Mouse (Mus musculus) retina, postnatal 1 day (tissue): Measurements from ENCODE around the gene Fgfr3.

Experiments used
- DNase-seq: peaks from one replicate; pipeline ENCODE4 v3.0.0-alpha.2; 2012

The Fgfr3 gene

GRCm38 (mm10) chr5:33733837-33734236 is 12.4 kb downstream of the Fgfr3 start:
- DNase-seq, result no peak

GRCm38 (mm10) chr5:33735412-33736092 is 14.1 kb downstream of the Fgfr3 start:
- no peak for DNase-seq

DNA sequence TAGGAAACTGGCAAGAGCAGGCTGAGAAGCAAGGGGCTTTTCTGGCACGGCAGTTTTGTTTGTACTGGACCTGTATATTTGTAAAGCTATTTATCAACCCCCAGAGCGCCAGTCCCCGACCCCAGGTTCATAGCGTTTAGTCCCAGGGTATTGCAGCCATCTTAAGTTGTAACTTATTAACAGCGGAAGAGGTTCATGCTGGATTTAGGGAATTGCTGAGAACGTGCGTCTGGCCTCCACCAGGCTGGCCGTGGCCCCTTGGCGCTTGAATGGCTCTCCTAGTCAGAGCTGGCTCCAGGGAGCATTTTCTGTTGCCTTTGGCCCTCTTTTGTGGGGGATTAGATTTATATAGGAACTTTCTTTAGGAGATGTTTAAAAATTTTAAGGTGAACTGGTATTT is 14.8 kb downstream of the Fgfr3 start:
- no peak for DNase-seq

DNA sequence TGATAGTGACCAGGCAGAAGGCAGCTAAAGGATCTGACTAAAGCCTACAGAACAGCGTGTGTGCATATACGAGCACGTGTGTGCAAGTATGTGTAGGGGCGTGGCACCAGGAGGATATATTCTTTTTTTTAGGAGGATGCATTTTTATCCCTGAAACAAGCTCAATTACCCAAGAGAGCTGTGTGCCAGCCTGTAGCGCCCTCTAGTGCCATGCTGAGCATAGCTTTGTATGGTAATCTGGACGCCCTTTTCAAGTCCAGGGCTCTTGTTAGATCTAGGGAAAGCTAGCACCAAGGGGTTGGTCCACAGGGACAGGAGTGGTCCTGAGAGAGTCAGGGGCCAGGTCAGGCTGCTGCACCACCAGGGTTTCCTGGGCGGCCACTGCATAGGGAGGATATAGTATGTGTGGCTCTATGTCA is 16.4 kb downstream of the Fgfr3 start:
- peak; percentile 86 for DNase-seq

GRCm38 (mm10) chr5:33738341-33738740 is 16.9 kb downstream of the Fgfr3 start:
- no peak for DNase-seq

GRCm38 (mm10) chr5:33740548-33740947 is 19.1 kb downstream of the Fgfr3 start:
- no peak for DNase-seq

DNA sequence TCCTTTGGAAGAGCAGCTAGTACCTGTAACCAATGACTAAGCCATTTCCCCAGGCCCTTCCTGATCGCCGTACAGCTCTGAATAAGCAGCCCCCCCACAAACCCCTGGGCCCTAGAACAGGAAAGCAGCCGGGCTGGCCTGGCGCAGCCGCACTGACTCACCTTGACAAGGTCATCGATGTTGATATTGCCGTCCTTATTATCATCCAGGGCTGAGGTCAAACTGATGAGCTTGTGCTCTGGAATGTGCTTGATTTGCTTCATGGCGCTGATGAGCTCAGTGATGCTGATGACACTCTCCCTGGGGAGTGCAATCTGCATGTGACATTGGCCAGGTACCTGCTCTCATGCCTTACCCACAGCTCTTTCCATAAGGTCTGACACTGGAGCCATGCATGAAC is 22.0 kb downstream of the Fgfr3 start:
- no peak for DNase-seq

DNA sequence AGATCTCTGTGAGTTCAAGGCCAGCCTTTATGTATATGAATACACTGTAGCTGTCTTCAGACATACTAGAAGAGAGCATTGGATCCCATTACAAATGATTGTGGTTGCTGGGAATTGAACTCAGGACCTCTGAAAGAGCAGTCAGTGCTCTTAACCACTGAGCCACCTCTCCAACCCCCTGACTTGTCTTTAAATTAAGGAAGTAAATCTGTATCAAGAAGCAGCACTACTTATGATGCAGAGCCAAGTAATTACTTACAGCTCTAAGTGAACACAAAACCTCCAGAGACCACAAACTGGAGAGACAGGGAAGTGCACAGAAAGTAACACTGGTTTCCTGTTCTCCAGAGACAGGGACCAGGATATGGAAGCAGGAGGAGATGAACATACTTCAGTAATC is 55.7 kb downstream of the Fgfr3 start:
- no peak for DNase-seq

DNA sequence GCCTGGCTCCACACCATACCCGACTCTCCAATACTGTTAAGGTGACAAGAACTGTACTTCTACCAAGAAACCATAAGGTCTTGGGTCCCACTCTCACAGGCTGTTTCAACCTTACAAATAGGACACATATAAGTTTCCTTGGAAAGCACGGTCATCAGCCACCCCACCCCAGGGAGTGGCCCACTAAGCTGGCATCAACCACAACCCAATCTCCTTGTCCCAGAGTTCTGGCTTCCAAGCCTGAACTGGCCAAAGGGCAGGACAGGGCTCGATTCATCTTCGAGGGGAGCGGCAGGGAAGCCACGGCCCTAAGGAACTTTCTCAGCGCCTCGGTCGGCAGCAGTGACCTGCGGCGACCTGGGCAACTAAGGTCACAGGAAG is 60.5 kb downstream of the Fgfr3 start:
- no peak for DNase-seq

- peak; percentile 95 for DNase-seq
Observed at GRCm38 (mm10) chr5:33782345-33782998, 61.0 kb downstream of the Fgfr3 start, which contains the start of gene Letm1. Gene Letm1, minus strand, starts transcription at chr5:33782817.

DNA sequence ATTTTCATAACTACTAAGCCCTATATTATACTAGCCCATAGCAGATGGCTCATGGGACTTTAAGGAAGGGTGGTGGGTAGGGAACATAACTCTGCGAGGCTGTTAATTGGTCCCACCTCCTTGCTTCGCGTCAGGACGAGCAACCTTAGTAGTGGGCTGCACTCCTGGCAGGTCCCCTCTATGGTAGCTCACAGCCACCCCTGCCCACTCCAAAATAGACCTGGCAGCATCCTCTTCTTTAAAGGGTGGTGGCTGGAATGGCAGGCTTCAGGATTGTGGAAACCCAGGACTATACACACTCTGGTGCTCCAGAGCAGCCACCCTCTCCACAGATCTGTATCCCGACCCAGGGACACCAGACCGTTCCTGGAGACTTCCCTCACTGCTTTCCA is 61.5 kb downstream of the Fgfr3 start:
- DNase-seq, result no peak
